Mouse (Mus musculus) heart, embryonic 14.5 days (tissue): ENCODE results near the gene Lrp2. TPM values are rescaled to one million over a fixed set of nuclear protein-coding genes. Genes with fewer than 3 reads are reported as not detected.

Experiments
- ATAC-seq: fragments of 200-750 bp; cut with Nextera tagmentation; 2 replicates; pipeline ENCODE4 v1.8.0; 2017; ENCODE audit warnings: low read depth, moderate TSS enrichment; ENCODE audit not compliant: insufficient number of reproducible peaks, insufficient read depth, low FRiP score
- H3K27ac ChIP-seq, 2 experiments: fragments of 200-500 bp in 1 of 2; fragments of 300-500 bp in 1 of 2; sonication (generic) in 1 of 2; replicated peaks in 1 of 2; 2 replicates each; pipeline ENCODE4 v1.5.1; 2012 to 2014; ENCODE audit warnings: low read depth in 2 of 2, low read length in 2 of 2, control low read depth in 1 of 2, mild to moderate bottlenecking in 1 of 2, mixed read lengths in 1 of 2; ENCODE audit not compliant: control insufficient read depth in 1 of 2, insufficient read depth in 1 of 2
- H3K27me3 ChIP-seq: fragments of 300-500 bp; sonication (generic); 2 replicates; pipeline ENCODE4 v1.6.1; 2014; ENCODE audit warnings: mild to moderate bottlenecking, low read length, control low read depth; ENCODE audit not compliant: control insufficient read depth, insufficient read depth
- H3K36me3 ChIP-seq: fragments of 300-500 bp; sonication (generic); 2 replicates; pipeline ENCODE4 v1.6.1; 2014; ENCODE audit warnings: mild to moderate bottlenecking, control low read depth, low read length, mixed read lengths; ENCODE audit not compliant: control insufficient read depth, insufficient read depth
- H3K4me1 ChIP-seq, 2 experiments: fragments of 200-500 bp in 1 of 2; fragments of 300-500 bp in 1 of 2; sonication (generic) in 1 of 2; 2 replicates each; pipeline ENCODE4 v1.6.1; 2012 to 2014; ENCODE audit warnings: low read length in 2 of 2, control low read depth in 1 of 2, mixed read lengths in 1 of 2; ENCODE audit not compliant: control insufficient read depth in 2 of 2, insufficient read depth in 2 of 2
- H3K4me2 ChIP-seq: fragments of 300-500 bp; sonication (generic); 2 replicates; pipeline ENCODE4 v1.6.1; 2014; ENCODE audit warnings: mild to moderate bottlenecking, low read length
- H3K4me3 ChIP-seq, 2 experiments: fragments of 200-500 bp in 1 of 2; fragments of 300-500 bp in 1 of 2; sonication (generic) in 1 of 2; 2 replicates each; pipeline ENCODE4 v1.5.1; 2012 to 2014; ENCODE audit warnings: low read length in 2 of 2, mild to moderate bottlenecking in 2 of 2, control low read depth in 1 of 2, low read depth in 1 of 2, moderate library complexity in 1 of 2; ENCODE audit not compliant: control insufficient read depth in 1 of 2, insufficient read depth in 1 of 2
- H3K9ac ChIP-seq: fragments of 300-500 bp; sonication (generic); 2 replicates; pipeline ENCODE4 v1.6.1; 2014; ENCODE audit warnings: mild to moderate bottlenecking, low read length
- H3K9me3 ChIP-seq: fragments of 300-500 bp; sonication (generic); 2 replicates; pipeline ENCODE4 v1.6.1; 2016; ENCODE audit warnings: low read length, control low read depth; ENCODE audit not compliant: control insufficient read depth
- WGBS: fragments of 180-500 bp; shearing (Covaris S2); extraction: QIAGEN DNeasy Blood & Tissue Kit; methylation state at CpG from one replicate; pipeline ENCODE4 v1.1.7; 2014; 5-methylcytosine and 5-hydroxymethylcytosine counted together
- polyA plus RNA-seq: library from polyadenylated mRNA; unstranded; fragments of >200 nt; fragmentation: Nextera tagmentation; extraction: Ambion mirVana; gene quantifications from 2 replicates; pipeline ENCODE4 v1.2.1, GENCODE M21; 2014

Gene Lrp2
- polyA plus RNA-seq, 1 experiment from 2014 or later, result 1.00 TPM

GRCm38 (mm10) chr2:69613237-69613636 is 27.4 kb upstream of the Lrp2 start:
- no peak overlapping the region for H3K27ac ChIP-seq
- H3K4me1 ChIP-seq, result peaks cover 2 to 5% of the 10 kb centered on the region in 2 experiments; a peak in 3 of 4 replicates
- no peak overlapping the region for H3K4me3 ChIP-seq
- H3K9me3 ChIP-seq, result no peaks in the 10 kb centered on the region
- H3K27me3 ChIP-seq, result 0 out of 2 replicates have a peak, but pooled peaks cover 4% of the 10 kb centered on the region
- no peak overlapping the region for H3K9ac ChIP-seq
- 58% methylated on average over 4 of the region's 4 CpGs for WGBS
- ATAC-seq, result no peak
- no peaks in the 10 kb centered on the region for H3K36me3 ChIP-seq
- no peak overlapping the region for H3K4me2 ChIP-seq

GRCm38 (mm10) chr2:69612716-69613115 is 26.9 kb upstream of the Lrp2 start:
- Histone ChIP-seq H3K27me3 (0 out of 2 replicates have a peak, but pooled peaks cover 4% of the 10 kb centered on the region), H3K9ac (no peak overlapping the region), H3K27ac (no peak overlapping the region), H3K9me3 (no peaks in the 10 kb centered on the region), H3K4me3 (no peak overlapping the region), H3K4me1 (peaks cover 2 to 5% of the 10 kb centered on the region in 2 experiments; a peak in 3 of 4 replicates), H3K36me3 (no peaks in the 10 kb centered on the region), H3K4me2 (no peak overlapping the region)
- ATAC-seq, result no peak
- WGBS, result 54% methylated on average over 9 of the region's 9 CpGs

- Histone ChIP-seq H3K27ac (no peak overlapping the region), H3K4me2 (0 out of 2 replicates have a peak overlapping the region, but pooled peaks have one; percentile 26)
- WGBS, result 10% methylated on average over 10 of the region's 10 CpGs
Measured at GRCm38 (mm10) chr2:69612237-69612636, 26.4 kb upstream of the Lrp2 start.

GRCm38 (mm10) chr2:69606621-69607020 is 20.8 kb upstream of the Lrp2 start:
- WGBS, result 86% methylated on average over 3 of the region's 3 CpGs
- no peak for ATAC-seq

More at GRCm38 (mm10) chr2:69612237-69612636, 26.4 kb upstream of the Lrp2 start:
- ATAC-seq, result no peak
- H3K36me3 ChIP-seq, result no peaks in the 10 kb centered on the region
- 0 out of 2 replicates have a peak, but pooled peaks cover 4% of the 10 kb centered on the region for H3K27me3 ChIP-seq
- H3K9ac ChIP-seq, result no peak overlapping the region
- no peak overlapping the region for H3K4me3 ChIP-seq
- H3K9me3 ChIP-seq, result no peaks in the 10 kb centered on the region
- peaks cover 2 to 5% of the 10 kb centered on the region in 2 experiments; a peak in 3 of 4 replicates for H3K4me1 ChIP-seq

GRCm38 (mm10) chr2:69603726-69604393 is 18.0 kb upstream of the Lrp2 start:
- no peak overlapping the region for H3K9ac ChIP-seq
- ATAC-seq, result no peak
- no peak overlapping the region for H3K27ac ChIP-seq
- no peaks in the 10 kb centered on the region for H3K36me3 ChIP-seq
- WGBS, result 85% methylated on average over 7 of the region's 7 CpGs
- no peak overlapping the region for H3K4me3 ChIP-seq
- H3K4me1 ChIP-seq, result no peaks in the 10 kb centered on the region
- H3K4me2 ChIP-seq, result no peak overlapping the region
- no peaks in the 10 kb centered on the region for H3K27me3 ChIP-seq
- no peaks in the 10 kb centered on the region for H3K9me3 ChIP-seq

More at GRCm38 (mm10) chr2:69606621-69607020, 20.8 kb upstream of the Lrp2 start:
- Histone ChIP-seq H3K27me3 (no peaks in the 10 kb centered on the region), H3K9ac (no peak overlapping the region), H3K4me2 (no peak overlapping the region), H3K36me3 (no peaks in the 10 kb centered on the region), H3K4me3 (no peak overlapping the region), H3K9me3 (no peaks in the 10 kb centered on the region), H3K4me1 (no peaks in the 10 kb centered on the region), H3K27ac (no peak overlapping the region)

GRCm38 (mm10) chr2:69593168-69593567 is 7.3 kb upstream of the Lrp2 start:
- H3K9me3 ChIP-seq, result no peaks in the 10 kb centered on the region
- no peak overlapping the region for H3K4me2 ChIP-seq
- no peak overlapping the region for H3K27ac ChIP-seq
- 81% methylated on average over 2 of the region's 2 CpGs for WGBS
- no peak overlapping the region for H3K9ac ChIP-seq
- no peaks in the 10 kb centered on the region for H3K36me3 ChIP-seq
- H3K4me1 ChIP-seq, result no peaks in the 10 kb centered on the region; a peak in 1 of 4 replicates
- ATAC-seq, result no peak
- no peak overlapping the region for H3K4me3 ChIP-seq
- 0 out of 2 replicates have a peak, but pooled peaks cover 4% of the 10 kb centered on the region for H3K27me3 ChIP-seq

GRCm38 (mm10) chr2:69592536-69592935 is 6.7 kb upstream of the Lrp2 start:
- no peak overlapping the region for H3K4me3 ChIP-seq

More at GRCm38 (mm10) chr2:69592536-69592935, 6.7 kb upstream of the Lrp2 start:
- Histone ChIP-seq H3K4me1 (peaks cover 4 to 5% of the 10 kb centered on the region in 2 experiments; a peak in 2 of 4 replicates), H3K9me3 (no peaks in the 10 kb centered on the region), H3K27me3 (peaks cover 10% of the 10 kb centered on the region; the same call in 1 of the 2 replicates), H3K36me3 (no peaks in the 10 kb centered on the region), H3K9ac (no peak overlapping the region), H3K27ac (no peak overlapping the region), H3K4me2 (no peak overlapping the region)
- no peak for ATAC-seq
- 57% methylated on average over 1 of the region's 1 CpGs for WGBS
